Mouse (Mus musculus) brain, embryonic 14.5 days (tissue): Measurements from ENCODE around the gene Pafah1b3.

ENCODE experiments used
- CTCF ChIP-seq: fragments of 200-500 bp; IDR thresholded peaks from 2 replicates; pipeline ENCODE4 v1.5.1; 2012; ENCODE audit warnings: inconsistent platforms, mild to moderate bottlenecking, moderate library complexity, borderline replicate concordance; ENCODE audit not compliant: insufficient read depth, insufficient read length; ENCODE audit errors: extremely low read depth
- POLR2A ChIP-seq: fragments of 200-500 bp; IDR thresholded peaks from 2 replicates; pipeline ENCODE4 v1.6.1; 2012; ENCODE audit warnings: mild to moderate bottlenecking, inconsistent platforms, borderline replicate concordance; ENCODE audit not compliant: poor library complexity, insufficient read depth, insufficient read length, severe bottlenecking; ENCODE audit errors: extremely low read depth

GRCm38 (mm10) chr7:25277998-25278340 lies 19.8 kb downstream of the Pafah1b3 start:
- TF ChIP-seq POLR2A (no peak), CTCF (no peak)
